Mouse (Mus musculus) ES-E14 (cell line): ENCODE measurements at regions not wholly inside any gene's neighbourhood (a gene's known extent, or its start where the extent isn't known, plus 50 kb on each side); places are given as distances from the start of the nearest gene placed in this dataset.

Source experiments
- CHD2 ChIP-seq: IDR thresholded peaks from 2 replicates; pipeline ENCODE4 v1.6.1; 2014; ENCODE audit warnings: mild to moderate bottlenecking, low read depth, low read length, inconsistent platforms
- MAFK ChIP-seq: IDR thresholded peaks from 2 replicates; pipeline ENCODE4 v1.6.1; 2014; ENCODE audit warnings: mild to moderate bottlenecking, low read depth, low read length, inconsistent platforms; ENCODE audit not compliant: insufficient read depth
- ZC3H11A ChIP-seq: IDR thresholded peaks from 2 replicates; pipeline ENCODE4 v1.6.1; 2012; ENCODE audit warnings: low read depth, mild to moderate bottlenecking, inconsistent platforms, low read length, borderline replicate concordance
- ZNF384 ChIP-seq: IDR thresholded peaks from 2 replicates; pipeline ENCODE4 v1.6.1; 2012; ENCODE audit warnings: low read depth, low read length, inconsistent platforms

DNA sequence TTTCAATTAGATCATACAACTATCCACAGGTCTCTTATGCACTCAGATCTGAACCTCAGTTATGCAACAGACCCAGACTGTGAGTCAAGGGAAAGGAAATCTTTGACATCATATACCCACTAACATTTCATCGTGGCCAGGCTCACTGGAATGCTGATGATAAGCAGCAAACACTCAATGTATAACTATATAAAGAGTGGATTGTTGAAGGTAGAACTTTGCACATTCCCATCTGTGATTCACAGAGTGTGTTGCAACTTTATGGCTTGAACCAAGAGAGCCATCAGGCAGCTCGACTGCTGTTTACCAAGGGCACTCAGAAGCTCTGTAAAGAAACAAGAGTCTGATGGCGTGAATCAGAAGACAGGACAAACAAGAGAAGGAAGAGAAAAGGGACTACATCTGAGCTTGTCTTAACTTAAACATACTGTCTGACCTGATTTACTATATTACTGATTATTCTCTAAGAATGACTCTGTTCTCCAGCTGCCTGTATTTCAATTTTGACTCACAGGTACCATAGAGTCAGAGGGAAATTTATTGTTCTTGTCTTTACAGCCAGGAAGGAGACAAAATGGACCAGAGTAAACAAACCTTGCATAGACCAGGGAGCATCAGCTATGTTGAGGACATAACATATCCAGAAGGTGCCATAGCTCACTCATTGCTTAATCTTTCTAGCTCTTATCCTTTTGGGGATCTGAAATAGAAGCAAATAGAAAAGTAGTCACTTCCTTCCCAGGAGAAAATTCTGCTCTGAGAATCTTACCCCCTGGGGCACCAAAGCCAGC is 180.5 kb upstream of the Epha4 start:
- no peak for TF ChIP-seq ZC3H11A
- TF ChIP-seq CHD2, result no peak
- TF ChIP-seq MAFK, result no peak
- no peak for TF ChIP-seq ZNF384
